Mouse (Mus musculus) kidney, embryonic 16.5 days (tissue): ENCODE measurements around the gene Smurf1. TPM values are rescaled to one million over a fixed set of nuclear protein-coding genes. Genes with fewer than 3 reads are reported as not detected.

Source experiments
- ATAC-seq: fragments of 200-750 bp; cut with Nextera tagmentation; 2 replicates; pipeline ENCODE4 v1.8.0; 2017; ENCODE audit warnings: moderate TSS enrichment; ENCODE audit not compliant: low FRiP score, low TSS enrichment
- H3K27ac ChIP-seq: fragments of 300-500 bp; sonication (generic); 2 replicates; pipeline ENCODE4 v1.5.1; 2014; ENCODE audit warnings: low read length
- H3K27me3 ChIP-seq: fragments of 300-500 bp; sonication (generic); 2 replicates; pipeline ENCODE4 v1.6.1; 2014; ENCODE audit warnings: low read length, control low read depth, mixed read lengths; ENCODE audit not compliant: insufficient read depth
- H3K36me3 ChIP-seq: fragments of 300-500 bp; sonication (generic); 2 replicates; pipeline ENCODE4 v1.6.1; 2014; ENCODE audit warnings: low read length, control low read depth, mixed read lengths; ENCODE audit not compliant: insufficient read depth
- H3K4me1 ChIP-seq: fragments of 300-500 bp; sonication (generic); 2 replicates; pipeline ENCODE4 v1.6.1; 2014; ENCODE audit warnings: low read length, control low read depth, mixed read lengths; ENCODE audit not compliant: insufficient read depth
- H3K4me2 ChIP-seq: fragments of 300-500 bp; sonication (generic); replicated peaks from 2 replicates; pipeline ENCODE4 v1.6.1; 2014; ENCODE audit warnings: low read depth, low read length
- H3K4me3 ChIP-seq: fragments of 300-500 bp; sonication (generic); 2 replicates; pipeline ENCODE4 v1.5.1; 2014; ENCODE audit warnings: mild to moderate bottlenecking, low read length
- H3K9ac ChIP-seq: fragments of 300-500 bp; sonication (generic); replicated peaks from 2 replicates; pipeline ENCODE4 v1.6.1; 2014; ENCODE audit warnings: low read length
- H3K9me3 ChIP-seq: fragments of 300-500 bp; sonication (generic); 2 replicates; pipeline ENCODE4 v1.6.1; 2016; ENCODE audit warnings: low read length, control low read depth
- WGBS: fragments of 180-500 bp; shearing (Covaris S2); extraction: QIAGEN DNeasy Blood & Tissue Kit; methylation state at CpG from one replicate; pipeline ENCODE4 v1.1.7; 2014; 5-methylcytosine and 5-hydroxymethylcytosine counted together
- polyA plus RNA-seq: library from polyadenylated mRNA; unstranded; fragments of >200 nt; fragmentation: Nextera tagmentation; extraction: Ambion mirVana; gene quantifications from 2 replicates; pipeline ENCODE4 v1.2.1, GENCODE M21; 2015

The Smurf1 gene
- polyA plus RNA-seq, 1 experiment from 2014 or later, result 14.0 TPM

DNA sequence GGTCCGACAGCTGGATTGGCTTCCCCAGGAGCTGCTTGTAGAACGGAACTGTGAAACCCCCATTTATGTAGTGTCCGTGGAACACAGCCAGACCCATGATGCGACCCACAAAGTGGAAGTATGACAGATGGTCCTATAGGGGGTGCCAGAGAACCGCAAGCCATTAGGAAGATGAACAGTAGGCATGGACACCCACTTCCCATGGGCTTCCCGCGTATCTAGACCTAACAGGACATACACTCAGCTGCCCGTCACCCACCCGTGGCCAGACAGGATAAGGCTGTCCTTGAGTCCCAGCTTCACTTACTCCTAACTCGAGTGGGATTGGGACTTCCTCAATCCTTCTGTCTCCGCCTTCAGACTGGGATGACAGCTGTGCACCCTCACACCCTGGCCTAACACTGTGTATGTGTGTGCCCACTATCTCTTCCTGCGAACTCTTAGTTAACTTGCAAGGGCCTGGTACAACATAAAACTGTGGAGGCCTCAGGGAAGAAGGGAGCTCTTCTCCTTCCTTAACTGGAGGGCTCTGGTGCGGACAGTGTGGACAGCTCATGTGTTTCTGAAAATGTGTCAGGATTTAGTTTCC is 80.9 kb downstream of the Smurf1 start:
- 82% methylated on average over 13 of the region's 13 CpGs for WGBS
- no peak overlapping the region for H3K4me3 ChIP-seq
- H3K27ac ChIP-seq, result no peak overlapping the region
- H3K4me2 ChIP-seq, result no peak overlapping the region
- H3K36me3 ChIP-seq, result peaks cover 74% of the 10 kb centered on the region
- H3K27me3 ChIP-seq, result no peaks in the 10 kb centered on the region
- H3K9me3 ChIP-seq, result no peaks in the 10 kb centered on the region
- H3K9ac ChIP-seq, result no peak overlapping the region
- no peaks in the 10 kb centered on the region for H3K4me1 ChIP-seq
- no peak for ATAC-seq

DNA sequence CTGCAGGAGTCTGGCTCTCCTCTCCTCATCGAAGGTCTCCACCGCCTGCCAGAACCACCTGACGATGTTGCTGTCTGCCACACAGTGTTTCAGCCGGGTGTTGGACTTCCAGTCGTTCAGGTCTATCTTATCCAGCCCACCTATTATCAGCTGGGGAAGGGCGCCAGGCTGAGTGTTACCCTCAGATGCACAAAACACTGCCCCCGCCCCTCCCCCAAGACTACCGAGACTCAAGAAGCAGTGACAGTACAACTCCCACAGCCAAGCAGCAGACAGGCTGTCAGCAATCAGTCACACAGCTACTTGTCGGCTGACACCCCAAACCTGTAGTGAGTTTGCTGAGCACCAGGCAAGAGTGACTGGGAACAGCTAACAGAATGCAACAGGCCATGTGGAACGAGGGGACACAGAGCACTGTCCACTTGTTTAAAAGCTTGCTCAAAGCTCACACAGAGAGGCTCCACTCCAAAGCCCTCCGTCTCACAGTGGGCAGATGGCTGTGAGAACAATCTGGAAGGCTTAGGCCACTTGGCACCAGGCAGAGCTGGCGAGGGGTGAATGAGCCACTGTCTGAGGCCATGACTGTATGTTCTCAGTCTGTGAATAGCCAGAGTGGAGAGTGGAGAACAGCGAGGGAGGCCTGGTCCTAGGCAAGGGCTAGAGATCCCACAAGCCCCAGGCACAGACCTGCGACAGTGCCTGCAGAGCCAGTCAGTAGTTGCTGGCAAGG is 83.8 kb downstream of the Smurf1 start:
- ATAC-seq, result no peak
- no peak overlapping the region for H3K4me3 ChIP-seq
- no peak overlapping the region for H3K27ac ChIP-seq
- H3K9ac ChIP-seq, result no peak overlapping the region
- H3K36me3 ChIP-seq, result peaks cover 63% of the 10 kb centered on the region
- no peaks in the 10 kb centered on the region for H3K9me3 ChIP-seq
- no peaks in the 10 kb centered on the region for H3K27me3 ChIP-seq
- 87% methylated on average over 14 of the region's 14 CpGs for WGBS
- H3K4me1 ChIP-seq, result no peaks in the 10 kb centered on the region
- no peak overlapping the region for H3K4me2 ChIP-seq

DNA sequence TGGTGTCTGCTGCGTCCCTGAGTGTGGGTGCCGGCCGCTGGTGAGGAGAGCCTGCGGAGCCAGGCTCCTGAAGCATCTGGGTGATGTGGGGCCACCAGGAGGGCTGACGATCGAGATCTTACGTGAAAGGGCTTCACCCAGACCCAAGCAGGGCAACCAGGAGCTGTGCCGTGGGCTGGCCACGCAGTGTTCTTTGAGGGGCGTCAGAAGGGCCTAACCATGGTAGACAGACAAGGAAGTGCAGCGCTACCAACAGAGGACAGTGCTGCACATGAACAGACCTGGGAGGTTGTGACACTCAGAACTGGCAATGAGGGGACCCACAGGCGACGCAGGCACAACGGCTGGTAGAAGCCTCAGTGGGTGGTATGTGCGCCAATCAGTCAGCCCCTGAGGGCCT is 88.6 kb downstream of the Smurf1 start:
- Histone ChIP-seq H3K27ac (no peak overlapping the region), H3K4me1 (0 out of 2 replicates have a peak, but pooled peaks cover 3% of the 10 kb centered on the region), H3K27me3 (no peaks in the 10 kb centered on the region), H3K9ac (no peak overlapping the region), H3K4me2 (no peak overlapping the region), H3K4me3 (no peak overlapping the region), H3K36me3 (peaks cover 34% of the 10 kb centered on the region), H3K9me3 (no peaks in the 10 kb centered on the region)
- 87% methylated on average over 15 of the region's 15 CpGs for WGBS
- ATAC-seq, result no peak

DNA sequence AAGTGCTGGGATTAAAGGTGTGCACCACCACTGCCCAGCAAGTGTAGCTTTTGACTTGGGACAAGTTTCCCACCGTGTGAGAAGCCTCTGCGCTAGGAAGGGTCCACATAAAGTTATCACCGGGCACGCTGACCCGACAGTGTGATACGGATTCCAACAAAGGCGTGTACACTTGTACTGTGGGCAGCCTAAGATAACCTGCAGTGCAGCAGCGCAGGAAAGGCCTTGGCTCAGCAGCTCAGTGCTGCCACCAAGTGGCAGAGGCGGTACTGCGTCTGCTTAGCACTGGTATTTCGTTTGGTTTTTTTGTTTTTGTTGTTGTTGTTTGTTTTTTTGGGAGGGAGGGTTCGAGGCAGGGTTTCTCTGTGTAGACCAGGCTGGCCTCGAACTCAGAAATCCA is 89.8 kb downstream of the Smurf1 start:
- H3K9ac ChIP-seq, result no peak overlapping the region
- peak; percentile 54; the same call in 1 of the 2 replicates for ATAC-seq

DNA sequence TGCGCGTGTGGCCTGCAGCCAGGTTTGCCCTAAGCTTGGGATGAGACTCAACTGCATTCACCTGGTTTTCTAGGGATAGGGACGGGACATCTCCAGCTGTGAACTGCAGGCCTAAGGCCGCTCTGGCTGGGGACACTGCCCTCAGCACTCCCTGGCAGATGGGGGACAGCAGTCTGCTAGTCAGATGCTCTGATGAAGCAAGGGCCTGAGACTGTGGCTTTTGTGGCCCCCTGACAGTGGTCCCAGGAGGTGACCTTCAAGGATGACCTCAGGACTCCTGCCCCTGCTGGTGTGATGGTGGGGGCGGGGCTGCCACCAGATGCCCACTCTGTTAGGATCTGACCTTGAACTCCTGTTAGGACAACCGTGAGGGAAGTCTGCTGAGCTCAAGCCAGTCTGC is 90.4 kb downstream of the Smurf1 start:
- Histone ChIP-seq H3K4me3 (no peak overlapping the region), H3K27me3 (no peaks in the 10 kb centered on the region), H3K4me1 (0 out of 2 replicates have a peak, but pooled peaks cover 3% of the 10 kb centered on the region), H3K9me3 (no peaks in the 10 kb centered on the region), H3K36me3 (peaks cover 21% of the 10 kb centered on the region), H3K27ac (no peak overlapping the region), H3K4me2 (no peak overlapping the region), H3K9ac (no peak overlapping the region)
- 92% methylated on average over 6 of the region's 6 CpGs for WGBS
- ATAC-seq, result no peak

More for the DNA sequence above, 89.8 kb downstream of the Smurf1 start:
- Histone ChIP-seq H3K36me3 (peaks cover 26% of the 10 kb centered on the region), H3K4me1 (0 out of 2 replicates have a peak, but pooled peaks cover 3% of the 10 kb centered on the region), H3K9me3 (no peaks in the 10 kb centered on the region), H3K27ac (no peak overlapping the region), H3K27me3 (no peaks in the 10 kb centered on the region), H3K4me2 (no peak overlapping the region), H3K4me3 (no peak overlapping the region)
- WGBS, result 19% methylated on average over 13 of the region's 13 CpGs

DNA sequence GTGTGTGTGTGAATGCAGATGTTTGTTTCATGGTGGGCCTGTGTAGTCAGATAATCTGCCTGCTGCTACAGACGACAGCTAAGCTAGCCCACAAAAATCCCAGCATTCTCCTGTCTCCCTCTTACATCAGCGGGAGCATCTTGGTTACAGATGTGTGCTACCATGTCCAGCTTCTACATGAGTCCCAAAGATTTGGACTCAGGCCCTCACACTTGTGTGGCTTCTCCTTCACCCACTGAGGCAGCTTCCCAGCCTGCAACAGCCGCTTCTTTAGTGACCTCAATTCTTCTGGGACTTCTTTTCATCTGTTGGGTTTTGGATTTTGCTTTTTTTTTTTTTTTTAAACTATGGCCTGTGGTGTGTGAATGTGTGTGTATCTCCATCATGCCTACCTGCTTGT is 92.8 kb downstream of the Smurf1 start:
- Histone ChIP-seq H3K4me3 (no peak overlapping the region), H3K4me1 (0 out of 2 replicates have a peak, but pooled peaks cover 3% of the 10 kb centered on the region), H3K27me3 (no peaks in the 10 kb centered on the region), H3K4me2 (no peak overlapping the region), H3K9ac (no peak overlapping the region), H3K27ac (no peak overlapping the region), H3K36me3 (peaks cover 4% of the 10 kb centered on the region), H3K9me3 (no peaks in the 10 kb centered on the region)
- 82% methylated on average over 3 of the region's 3 CpGs for WGBS
- ATAC-seq, result no peak

DNA sequence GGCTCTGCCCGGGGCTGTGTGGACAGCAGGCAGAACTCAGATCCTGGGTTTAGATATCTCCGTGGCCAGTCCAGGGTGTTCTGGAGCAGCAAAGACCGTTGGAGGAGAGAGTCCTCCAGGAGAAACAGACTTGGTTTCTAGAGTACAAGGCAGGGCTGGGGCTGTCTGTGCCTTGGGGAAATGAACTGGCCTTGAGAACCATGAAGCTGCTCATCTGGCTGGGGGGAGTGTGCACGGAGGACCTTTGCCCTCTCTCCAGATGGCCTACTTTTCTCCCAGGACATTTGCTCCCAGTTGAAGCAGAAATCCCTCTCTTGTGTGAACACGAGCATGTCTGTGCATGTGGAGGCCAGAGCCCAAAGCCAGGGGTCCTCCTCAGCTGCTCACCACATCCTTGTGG is 93.3 kb downstream of the Smurf1 start:
- ATAC-seq, result no peak
- no peaks in the 10 kb centered on the region for H3K9me3 ChIP-seq
- peaks cover 1% of the 10 kb centered on the region for H3K36me3 ChIP-seq
- H3K4me2 ChIP-seq, result no peak overlapping the region
- 71% methylated on average over 5 of the region's 5 CpGs for WGBS
- H3K9ac ChIP-seq, result no peak overlapping the region
- H3K27ac ChIP-seq, result no peak overlapping the region
- no peak overlapping the region for H3K4me3 ChIP-seq
- no peaks in the 10 kb centered on the region for H3K27me3 ChIP-seq
- H3K4me1 ChIP-seq, result 0 out of 2 replicates have a peak, but pooled peaks cover 3% of the 10 kb centered on the region

DNA sequence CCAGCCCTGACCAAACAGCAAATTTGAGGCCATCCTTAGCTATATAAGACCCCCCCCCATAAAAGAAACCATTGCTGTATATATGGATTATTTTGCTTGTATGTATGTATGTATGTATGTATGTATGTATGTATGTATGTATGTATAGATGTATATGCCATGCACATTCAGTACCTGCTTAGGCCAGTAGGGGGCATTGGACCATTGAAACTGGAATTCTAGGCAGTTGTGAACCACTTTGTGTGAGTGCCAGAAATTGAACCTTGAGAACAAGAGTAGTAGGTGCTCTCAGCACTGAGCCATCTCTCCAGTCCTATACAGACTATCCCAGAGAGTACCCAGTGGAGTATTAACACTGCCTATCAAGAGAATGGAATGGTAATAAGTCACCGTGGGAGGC is 93.9 kb downstream of the Smurf1 start:
- Histone ChIP-seq H3K4me3 (no peak overlapping the region), H3K36me3 (no peaks in the 10 kb centered on the region; the same call in 1 of the 2 replicates), H3K9me3 (no peaks in the 10 kb centered on the region), H3K9ac (no peak overlapping the region), H3K27ac (no peak overlapping the region), H3K27me3 (no peaks in the 10 kb centered on the region), H3K4me1 (0 out of 2 replicates have a peak, but pooled peaks cover 3% of the 10 kb centered on the region), H3K4me2 (no peak overlapping the region)
- ATAC-seq, result no peak
- WGBS, result 93% methylated on average over 1 of the region's 1 CpGs

DNA sequence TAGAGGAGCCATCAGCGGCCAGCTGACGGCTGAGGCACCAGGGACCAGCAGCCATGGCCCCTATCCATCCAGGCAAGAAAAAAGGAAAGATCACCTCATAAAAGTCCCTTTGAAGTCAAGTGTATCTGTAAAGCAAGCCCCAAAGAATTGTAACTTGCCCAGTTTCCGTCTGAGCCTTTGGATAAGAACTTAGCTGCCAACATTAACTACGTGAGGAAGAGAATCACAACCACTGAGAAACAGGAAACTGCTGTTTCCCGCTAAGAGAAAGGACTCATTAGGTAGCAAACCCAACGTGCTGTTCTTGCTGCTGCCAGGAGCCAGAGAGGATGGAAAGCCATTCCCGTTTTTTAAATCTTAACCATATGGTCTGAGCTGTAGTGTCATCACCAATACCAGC is 94.9 kb downstream of the Smurf1 start:
- no peak for ATAC-seq
- H3K4me2 ChIP-seq, result no peak overlapping the region
- no peak overlapping the region for H3K4me3 ChIP-seq
- H3K4me1 ChIP-seq, result 0 out of 2 replicates have a peak, but pooled peaks cover 3% of the 10 kb centered on the region
- no peak overlapping the region for H3K27ac ChIP-seq
- H3K9me3 ChIP-seq, result no peaks in the 10 kb centered on the region
- H3K36me3 ChIP-seq, result no peaks in the 10 kb centered on the region
- H3K27me3 ChIP-seq, result no peaks in the 10 kb centered on the region
- WGBS, result 64% methylated on average over 7 of the region's 7 CpGs
- H3K9ac ChIP-seq, result no peak overlapping the region

DNA sequence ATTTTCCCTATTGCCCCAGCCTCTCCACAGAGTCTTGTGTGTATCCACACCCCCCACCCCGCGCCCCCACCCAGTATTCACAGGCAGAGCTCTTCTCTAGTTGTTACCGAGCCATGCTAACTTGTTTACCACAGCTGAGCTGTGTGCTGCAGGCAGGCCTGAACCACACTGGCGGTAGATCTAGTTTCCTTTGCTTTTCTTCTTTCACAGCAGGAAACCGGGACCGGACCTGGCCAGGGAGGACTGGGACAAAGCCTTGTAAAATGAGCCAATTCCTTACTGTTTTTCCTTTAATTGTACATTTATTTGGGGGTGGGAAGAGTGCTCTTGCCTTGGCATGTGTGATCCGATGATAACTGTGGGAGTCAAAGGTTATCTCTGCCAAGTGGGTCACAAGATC is 96.2 kb downstream of the Smurf1 start:
- Histone ChIP-seq H3K4me1 (0 out of 2 replicates have a peak, but pooled peaks cover 3% of the 10 kb centered on the region), H3K27me3 (no peaks in the 10 kb centered on the region), H3K9me3 (no peaks in the 10 kb centered on the region), H3K27ac (no peak overlapping the region), H3K36me3 (no peaks in the 10 kb centered on the region), H3K4me3 (no peak overlapping the region), H3K4me2 (no peak overlapping the region), H3K9ac (no peak overlapping the region)
- 83% methylated on average over 7 of the region's 7 CpGs for WGBS
- ATAC-seq, result no peak
